Mouse (Mus musculus): Measurements from ENCODE around the gene Olfr129. TPM values are rescaled to one million over a fixed set of nuclear protein-coding genes. Genes with fewer than 3 reads are reported as not detected.

The Olfr129 gene
- polyA plus RNA-seq (2012; rRNA removed), result not detected in 2 replicates

DNA sequence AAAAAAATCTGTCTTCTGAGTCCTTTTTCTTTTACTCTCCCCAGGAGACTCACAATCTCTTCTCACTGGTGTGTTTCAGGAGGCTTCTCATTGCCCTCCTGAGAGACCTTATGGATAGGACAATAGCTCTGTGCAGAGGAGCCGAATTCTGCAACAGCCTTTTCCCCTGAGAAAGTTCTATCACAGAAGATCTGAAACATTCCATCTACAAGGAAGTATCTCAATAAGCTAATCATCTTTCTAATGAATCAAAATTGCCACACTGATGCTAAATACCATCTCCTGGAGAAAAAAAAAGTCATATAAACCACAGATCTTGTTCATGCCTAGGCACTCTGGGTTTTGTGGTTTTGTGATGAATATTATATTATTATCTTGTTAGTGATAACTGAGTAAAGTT, at the start of gene Olfr129:
Olfr129 (minus strand) TSS at position 101 of the 400 bp plus-strand sequence.

DNA sequence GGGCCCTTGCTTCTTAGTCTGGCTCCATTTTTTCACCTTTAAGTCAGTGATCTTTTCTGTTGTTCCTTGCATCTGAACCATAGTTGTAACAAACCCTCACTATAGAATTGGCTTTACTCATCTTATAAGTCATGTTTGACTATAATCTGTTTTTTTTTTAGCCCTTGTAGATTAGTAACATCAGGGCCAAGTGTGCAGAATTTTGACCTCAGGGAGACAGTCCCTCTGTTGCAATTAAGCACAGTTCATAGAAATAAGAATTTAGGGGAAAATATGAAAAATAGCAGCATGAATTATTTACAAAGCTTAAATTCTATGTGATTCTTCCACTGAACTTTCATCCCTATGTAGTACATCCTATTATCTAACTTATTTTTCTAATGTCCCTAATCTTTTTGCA, 28.7 kb upstream of the Olfr129 start, which contains the start of gene Olfr131:
Olfr131 (minus strand) TSS at position 101 of the 400 bp plus-strand sequence.

DNA sequence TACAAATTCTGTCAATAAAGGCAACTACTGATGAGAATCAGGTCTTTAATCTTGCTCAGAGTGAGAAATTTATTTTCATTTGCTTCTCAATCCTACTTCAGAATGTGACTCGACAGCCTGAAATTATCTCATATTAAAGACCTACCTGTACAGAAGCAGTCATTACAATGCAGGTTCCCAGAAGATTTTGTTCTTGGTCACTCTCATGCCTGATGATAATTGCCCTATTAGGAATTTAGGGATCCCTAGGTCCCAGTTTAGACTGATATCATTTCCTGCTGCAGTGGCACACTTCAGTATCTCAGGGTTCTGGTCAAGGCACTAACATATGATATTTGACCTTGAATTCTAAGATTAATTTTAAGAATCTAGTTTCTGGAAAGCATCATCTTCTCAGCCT, 3.7 kb upstream of the Olfr129 start, which contains the start of gene Olfr130:
Olfr130 (plus strand) TSS at position 301 of the 400 bp plus-strand sequence.

Other genes starting within 250 kb of the Olfr129 start
- gene Olfr125, start 227.1 kb downstream of the Olfr129 start, polyA plus RNA-seq (2012; rRNA removed), result not detected in 2 replicates
- not detected in 2 replicates for gene Olfr126, start 212.6 kb downstream of the Olfr129 start, polyA plus RNA-seq (2012; rRNA removed)
- gene Olfr127, start 159.6 kb downstream of the Olfr129 start, polyA plus RNA-seq (2012; rRNA removed), result not detected in 2 replicates
- not detected in 2 replicates for gene Olfr128, start 139.5 kb downstream of the Olfr129 start, polyA plus RNA-seq (2012; rRNA removed)
- gene Olfr761, start 107.0 kb downstream of the Olfr129 start, polyA plus RNA-seq (2012; rRNA removed), result not detected in 2 replicates
- not detected in 2 replicates for gene Olfr130, start 3.8 kb upstream of the Olfr129 start, polyA plus RNA-seq (2012; rRNA removed)
- gene Olfr131, start 28.6 kb upstream of the Olfr129 start, polyA plus RNA-seq (2012; rRNA removed), result not detected in 2 replicates
- gene Olfr132, start 74.4 kb upstream of the Olfr129 start, polyA plus RNA-seq (2012; rRNA removed), result not detected in 2 replicates
- gene Olfr133, start 85.2 kb upstream of the Olfr129 start, polyA plus RNA-seq (2012; rRNA removed), result not detected in 2 replicates
- gene Olfr134, start 111.3 kb upstream of the Olfr129 start, polyA plus RNA-seq (2012; rRNA removed), result not detected in 2 replicates
- gene Olfr135, start 144.3 kb upstream of the Olfr129 start, polyA plus RNA-seq (2012; rRNA removed), result not detected in 2 replicates
- not detected in 2 replicates for gene Olfr138, start 201.0 kb upstream of the Olfr129 start, polyA plus RNA-seq (2012; rRNA removed)
- gene Olfr137, start 247.5 kb upstream of the Olfr129 start, polyA plus RNA-seq (2012; rRNA removed), result not detected in 2 replicates

Data from ovary, adult 2 months (tissue).